Mouse (Mus musculus) lung, embryonic 15.5 days (tissue): ENCODE data around the gene Igsf9. TPM values are rescaled to one million over a fixed set of nuclear protein-coding genes. Genes with fewer than 3 reads are reported as not detected.

Experiments
- ATAC-seq: fragments of 200-750 bp; cut with Nextera tagmentation; 2 replicates; pipeline ENCODE4 v1.8.0; 2017; ENCODE audit warnings: moderate number of reproducible peaks, borderline replicate concordance; ENCODE audit not compliant: low FRiP score, low TSS enrichment; ENCODE audit errors: extremely low read depth
- H3K27ac ChIP-seq: fragments of 300-500 bp; sonication (generic); 2 replicates; pipeline ENCODE4 v1.5.1; 2015; ENCODE audit warnings: moderate library complexity, mild to moderate bottlenecking, inconsistent platforms
- H3K27me3 ChIP-seq: fragments of 300-500 bp; sonication (generic); 2 replicates; pipeline ENCODE4 v1.6.1; 2015; ENCODE audit warnings: inconsistent platforms
- H3K36me3 ChIP-seq: fragments of 300-500 bp; sonication (generic); 2 replicates; pipeline ENCODE4 v1.6.1; 2015; ENCODE audit warnings: inconsistent platforms
- H3K4me1 ChIP-seq: fragments of 300-500 bp; sonication (generic); 2 replicates; pipeline ENCODE4 v1.6.1; 2015; ENCODE audit warnings: inconsistent platforms
- H3K4me2 ChIP-seq: fragments of 300-500 bp; sonication (generic); 2 replicates; pipeline ENCODE4 v1.6.1; 2015; ENCODE audit warnings: inconsistent platforms, mild to moderate bottlenecking, moderate library complexity
- H3K4me3 ChIP-seq: fragments of 300-500 bp; sonication (generic); 2 replicates; pipeline ENCODE4 v1.5.1; 2015; ENCODE audit warnings: mild to moderate bottlenecking, inconsistent platforms
- H3K9ac ChIP-seq: fragments of 300-500 bp; sonication (generic); 2 replicates; pipeline ENCODE4 v1.6.1; 2015; ENCODE audit warnings: inconsistent platforms
- H3K9me3 ChIP-seq: fragments of 300-500 bp; sonication (generic); 2 replicates; pipeline ENCODE4 v1.6.1; 2016; ENCODE audit warnings: inconsistent platforms
- WGBS: fragments of 180-500 bp; shearing (Covaris S2); methylation state at CpG from one replicate; pipeline ENCODE4 v1.1.7; 2015; 5-methylcytosine and 5-hydroxymethylcytosine counted together
- polyA plus RNA-seq: library from polyadenylated mRNA; unstranded; fragments of >200 nt; fragmentation: Nextera tagmentation; extraction: Ambion mirVana; gene quantifications from 2 replicates; pipeline ENCODE4 v1.2.1, GENCODE M21; 2015

Gene Igsf9
- polyA plus RNA-seq, 1 experiment from 2014 or later, result 21.7 TPM

DNA sequence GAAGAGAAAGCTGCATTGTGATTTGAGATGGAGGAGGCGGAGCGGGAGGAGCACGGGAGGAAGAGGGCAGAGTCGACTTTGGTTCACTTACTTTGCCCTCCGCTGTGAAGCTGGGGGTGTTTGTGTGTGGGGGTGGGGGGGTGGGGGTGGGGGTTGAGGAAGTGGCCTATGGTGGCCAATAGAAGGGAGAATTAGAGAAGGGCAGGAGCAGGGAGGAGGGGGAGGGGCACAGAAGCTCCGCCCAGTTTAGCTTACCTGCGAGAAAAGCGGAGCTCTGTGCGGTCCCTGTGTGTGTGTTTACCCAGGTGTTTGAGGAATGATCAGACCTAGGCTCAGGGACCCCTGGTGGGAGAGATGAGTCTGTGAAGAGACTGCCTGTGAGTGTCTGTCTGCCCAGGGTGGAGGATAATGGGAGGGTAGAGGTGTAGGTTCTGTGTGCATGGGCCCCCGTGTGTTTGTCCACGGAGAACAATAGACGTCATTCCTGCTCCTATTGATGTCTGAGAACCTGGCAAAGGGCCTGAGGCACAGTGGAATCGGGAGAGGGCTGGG is 28.9 kb downstream of the Igsf9 start:
- Histone ChIP-seq H3K36me3 (peaks cover 38% of the 10 kb centered on the region), H3K4me1 (peaks cover 72% of the 10 kb centered on the region), H3K4me2 (peak overlapping the region; percentile 41), H3K27me3 (no peaks in the 10 kb centered on the region), H3K9me3 (no peaks in the 10 kb centered on the region), H3K27ac (peak overlapping the region; percentile 93), H3K9ac (no peak overlapping the region), H3K4me3 (no peak overlapping the region)
- 25% methylated on average over 13 of the region's 13 CpGs for WGBS
- ATAC-seq, result no peak

- Histone ChIP-seq H3K4me2 (peak overlapping the region; percentile 35; the same call in 1 of the 2 replicates), H3K4me1 (peaks cover 58% of the 10 kb centered on the region), H3K27ac (peak overlapping the region; percentile 75), H3K36me3 (peaks cover 15% of the 10 kb centered on the region), H3K27me3 (no peaks in the 10 kb centered on the region), H3K4me3 (no peak overlapping the region), H3K9ac (no peak overlapping the region), H3K9me3 (0 out of 2 replicates have a peak, but pooled peaks cover under 1% of the 10 kb centered on the region)
- peak; percentile 28; the same call in 1 of the 2 replicates for ATAC-seq
- 17% methylated on average over 13 of the region's 13 CpGs for WGBS
Observed at GRCm38 (mm10) chr1:172512962-172513361, 31.4 kb downstream of the Igsf9 start.

DNA sequence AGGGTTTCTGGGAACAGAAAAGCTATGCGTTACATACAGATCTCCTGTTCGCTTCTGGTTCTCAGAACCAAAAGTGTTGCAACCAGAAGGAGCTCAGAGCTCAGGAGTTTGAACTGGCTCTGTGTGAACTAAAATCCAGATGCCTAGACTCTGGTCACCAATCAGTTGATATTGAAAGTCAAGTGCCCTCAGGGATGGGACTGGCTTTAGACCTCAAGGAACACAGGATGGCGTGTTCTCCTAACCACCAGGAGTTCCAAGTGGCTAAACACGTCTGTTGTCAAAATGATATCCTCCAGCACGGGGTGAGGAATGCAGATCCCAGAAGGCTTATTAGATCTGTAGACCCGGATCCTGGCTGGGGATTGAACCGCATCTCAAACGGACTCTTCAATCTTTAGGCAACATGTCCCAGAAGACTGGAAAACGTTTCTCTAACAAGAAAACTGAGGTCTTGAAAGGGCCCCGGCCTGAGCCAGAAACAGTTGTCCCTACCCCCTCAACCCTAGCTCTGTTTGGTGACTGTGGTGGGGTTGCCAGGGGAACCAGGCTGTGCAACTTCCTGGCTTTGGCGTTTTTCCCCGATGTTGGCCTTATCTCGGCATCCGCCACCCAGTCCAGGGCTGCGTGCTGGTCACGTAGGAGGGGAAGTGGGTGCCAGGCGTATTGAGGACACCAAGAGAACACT is 32.1 kb downstream of the Igsf9 start:
- H3K9me3 ChIP-seq, result 0 out of 2 replicates have a peak, but pooled peaks cover 3% of the 10 kb centered on the region
- peaks cover 52% of the 10 kb centered on the region for H3K4me1 ChIP-seq
- no peaks in the 10 kb centered on the region for H3K27me3 ChIP-seq
- ATAC-seq, result peak; percentile 71
- H3K4me3 ChIP-seq, result no peak overlapping the region
- no peak overlapping the region for H3K9ac ChIP-seq
- H3K36me3 ChIP-seq, result peaks cover 7% of the 10 kb centered on the region
- H3K27ac ChIP-seq, result peak overlapping the region; percentile 75
- 40% methylated on average over 17 of the region's 17 CpGs for WGBS
- H3K4me2 ChIP-seq, result peak overlapping the region; percentile 35

DNA sequence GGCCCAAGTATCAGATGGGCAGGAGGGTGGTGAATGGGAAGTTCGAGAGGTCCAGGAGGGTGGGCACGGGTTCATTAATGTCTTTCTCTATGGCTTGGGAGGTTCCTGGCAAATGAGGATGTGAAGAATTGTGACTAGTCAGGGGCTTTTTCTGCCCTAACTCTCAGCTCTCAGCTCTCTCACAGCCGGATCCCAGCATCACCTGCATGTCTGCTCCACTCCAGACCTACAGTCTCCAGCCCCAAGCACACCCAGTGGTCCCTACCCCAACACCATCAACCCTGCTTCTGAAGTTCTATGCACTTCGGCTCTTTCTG is 32.6 kb downstream of the Igsf9 start:
- WGBS, result 66% methylated on average over 4 of the region's 4 CpGs
- Histone ChIP-seq H3K27me3 (no peaks in the 10 kb centered on the region), H3K36me3 (peaks cover 2% of the 10 kb centered on the region; the same call in 1 of the 2 replicates), H3K9me3 (0 out of 2 replicates have a peak, but pooled peaks cover 3% of the 10 kb centered on the region), H3K4me2 (peak overlapping the region; percentile 35; the same call in 1 of the 2 replicates), H3K27ac (peak overlapping the region; percentile 75), H3K4me1 (peaks cover 49% of the 10 kb centered on the region), H3K4me3 (no peak overlapping the region), H3K9ac (no peak overlapping the region)
- no peak for ATAC-seq

- Histone ChIP-seq H3K4me2 (no peak overlapping the region), H3K9me3 (0 out of 2 replicates have a peak, but pooled peaks cover 3% of the 10 kb centered on the region), H3K4me1 (peaks cover 50% of the 10 kb centered on the region), H3K27me3 (no peaks in the 10 kb centered on the region), H3K27ac (peak overlapping the region; percentile 75), H3K9ac (no peak overlapping the region), H3K36me3 (no peaks in the 10 kb centered on the region), H3K4me3 (no peak overlapping the region)
- no peak for ATAC-seq
- WGBS, result 71% methylated on average over 7 of the region's 7 CpGs
Observed at GRCm38 (mm10) chr1:172514551-172515268, 33.1 kb downstream of the Igsf9 start.

DNA sequence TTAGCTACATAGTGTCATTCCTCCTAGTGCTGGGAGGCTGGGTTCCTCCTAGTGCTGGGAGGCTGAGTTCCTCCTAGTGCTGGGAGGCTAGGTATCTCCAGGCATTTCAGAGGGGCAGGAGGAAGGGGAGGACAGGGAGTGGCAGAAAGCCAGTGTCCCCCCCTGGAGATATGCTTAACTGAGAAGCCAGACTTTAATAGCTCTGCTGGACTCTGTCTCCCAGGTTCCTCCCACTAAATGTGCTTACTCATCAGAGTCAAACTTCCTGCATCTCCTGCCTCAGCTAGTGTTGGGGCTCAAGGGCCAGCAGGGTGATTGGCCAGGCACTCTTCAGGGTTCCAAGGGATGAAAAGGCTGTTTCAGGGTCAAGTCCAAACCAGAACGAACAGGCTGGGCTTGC is 33.8 kb downstream of the Igsf9 start:
- H3K36me3 ChIP-seq, result no peaks in the 10 kb centered on the region
- no peak for ATAC-seq
- no peaks in the 10 kb centered on the region for H3K27me3 ChIP-seq
- 0 out of 2 replicates have a peak, but pooled peaks cover 3% of the 10 kb centered on the region for H3K9me3 ChIP-seq
- H3K4me1 ChIP-seq, result peaks cover 57% of the 10 kb centered on the region
- 58% methylated on average over 1 of the region's 1 CpGs for WGBS
- H3K9ac ChIP-seq, result no peak overlapping the region
- H3K27ac ChIP-seq, result peak overlapping the region; percentile 75
- H3K4me3 ChIP-seq, result no peak overlapping the region
- no peak overlapping the region for H3K4me2 ChIP-seq

GRCm38 (mm10) chr1:172518013-172518412 is 36.4 kb downstream of the Igsf9 start:
- Histone ChIP-seq H3K9ac (no peak overlapping the region), H3K9me3 (0 out of 2 replicates have a peak, but pooled peaks cover 3% of the 10 kb centered on the region), H3K4me2 (no peak overlapping the region), H3K36me3 (no peaks in the 10 kb centered on the region), H3K4me3 (no peak overlapping the region), H3K27me3 (no peaks in the 10 kb centered on the region), H3K27ac (no peak overlapping the region), H3K4me1 (peaks cover 63% of the 10 kb centered on the region)
- no peak for ATAC-seq
- WGBS, result 75% methylated on average over 4 of the region's 4 CpGs

- ATAC-seq, result no peak
- Histone ChIP-seq H3K4me1 (peaks cover 56% of the 10 kb centered on the region), H3K4me3 (no peak overlapping the region), H3K9me3 (0 out of 2 replicates have a peak, but pooled peaks cover 3% of the 10 kb centered on the region), H3K27me3 (no peaks in the 10 kb centered on the region), H3K4me2 (no peak overlapping the region), H3K9ac (no peak overlapping the region), H3K36me3 (no peaks in the 10 kb centered on the region), H3K27ac (peak overlapping the region; percentile 86)
- WGBS, result 59% methylated on average over 6 of the region's 6 CpGs
Observed at GRCm38 (mm10) chr1:172519644-172520043, 38.1 kb downstream of the Igsf9 start.

GRCm38 (mm10) chr1:172520576-172521440 is 39.2 kb downstream of the Igsf9 start, which contains the start of gene Cfap45:
TSS of gene Cfap45 (plus strand) at chr1:172520801.
- Histone ChIP-seq H3K27ac (peak within 1 kb of the TSS; percentile 86), H3K4me3 (peak within 1 kb of the TSS; percentile 41), H3K27me3 (no peaks in the 10 kb centered on the region), H3K36me3 (no peaks in the 10 kb centered on the region), H3K9ac (no peak within 1 kb of the TSS), H3K4me1 (peaks cover 55% of the 10 kb centered on the region), H3K4me2 (peak within 1 kb of the TSS; percentile 66), H3K9me3 (0 out of 2 replicates have a peak, but pooled peaks cover 3% of the 10 kb centered on the region)
- 3% methylated on average over 28 of the region's 28 CpGs for WGBS
- ATAC-seq, result peak; percentile 69

GRCm38 (mm10) chr1:172522524-172522923 is 40.9 kb downstream of the Igsf9 start:
- no peak for ATAC-seq
- Histone ChIP-seq H3K9me3 (0 out of 2 replicates have a peak, but pooled peaks cover 3% of the 10 kb centered on the region), H3K4me3 (no peak overlapping the region), H3K4me1 (peaks cover 71% of the 10 kb centered on the region), H3K4me2 (no peak overlapping the region), H3K27me3 (no peaks in the 10 kb centered on the region), H3K36me3 (no peaks in the 10 kb centered on the region), H3K9ac (no peak overlapping the region), H3K27ac (0 out of 2 replicates have a peak overlapping the region, but pooled peaks have one; percentile 16)
- 47% methylated on average over 7 of the region's 7 CpGs for WGBS

GRCm38 (mm10) chr1:172523699-172524101 is 42.1 kb downstream of the Igsf9 start:
- peaks cover 71% of the 10 kb centered on the region for H3K4me1 ChIP-seq
- H3K27ac ChIP-seq, result peak overlapping the region; percentile 58
- WGBS, result 28% methylated on average over 12 of the region's 12 CpGs

More at GRCm38 (mm10) chr1:172523699-172524101, 42.1 kb downstream of the Igsf9 start:
- Histone ChIP-seq H3K27me3 (no peaks in the 10 kb centered on the region), H3K9ac (no peak overlapping the region), H3K4me2 (no peak overlapping the region), H3K9me3 (no peaks in the 10 kb centered on the region), H3K36me3 (no peaks in the 10 kb centered on the region), H3K4me3 (no peak overlapping the region)
- ATAC-seq, result peak; percentile 48
